Mouse (Mus musculus): ENCODE measurements around the gene Abcb9.

DNA sequence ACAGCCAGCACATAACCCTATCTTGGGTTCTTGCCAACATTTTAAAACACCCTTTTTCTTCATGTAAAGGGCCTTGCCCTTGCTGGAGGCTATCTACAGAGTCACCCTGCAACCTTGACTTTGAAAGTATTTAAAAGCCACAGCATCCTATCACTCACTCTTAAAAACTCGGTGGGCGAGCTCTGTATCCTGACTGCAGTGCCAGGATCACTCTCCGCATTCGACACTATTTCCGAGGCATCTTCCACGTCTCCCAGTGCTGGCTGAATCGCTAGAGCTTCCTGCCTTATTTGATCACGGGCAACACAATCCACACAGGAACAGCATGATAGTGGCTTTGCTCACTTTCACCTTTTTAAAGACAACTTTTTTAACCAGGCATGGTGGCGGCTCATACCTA, 77.7 kb downstream of the Abcb9 start:
- TF ChIP-seq CTCF (IDR thresholded peaks at IDR 0.05; ENCODE audit: low read depth): no peak
- TF ChIP-seq EP300 (IDR thresholded peaks at IDR 0.05; ENCODE audit: low read depth): no peak
